Comparison of ENCODE assay signal across 8 mouse cellular contexts in genomic region chr7:113295077-113295890, GRCm38 (mm10).
DNase-seq lines count a peak whose midpoint lies in the region; ATAC-seq and TF ChIP-seq lines count a peak whose summit lies in the region.

No protein-coding gene starts in this region.

- no peak overlapping the region for H3K9ac ChIP-seq in lung, embryonic 14.5 days
- H3K9ac ChIP-seq in embryonic facial prominence, embryonic 11.5 days (replicated peaks; ENCODE audit: low read length) = no peak overlapping the region; the same call in 1 of the 2 replicates
- H3K9ac ChIP-seq in liver, embryonic 14.5 days (replicated peaks) = peak overlapping the region; percentile 56
- H3K9ac ChIP-seq in stomach, embryonic 14.5 days (replicated peaks; ENCODE audit: low read depth, low read length) = no peak overlapping the region

- peak overlapping the region; percentile 87 for H3K27ac ChIP-seq in lung, embryonic 14.5 days (ENCODE audit: low read depth)
- H3K27ac ChIP-seq in embryonic facial prominence, embryonic 11.5 days (replicated peaks; ENCODE audit: low read depth, low read length) = no peak overlapping the region
- H3K27ac ChIP-seq in liver, embryonic 14.5 days = peak overlapping the region; percentile 61
- peak overlapping the region; percentile 75; the same call in 1 of the 2 replicates for H3K27ac ChIP-seq in stomach, embryonic 14.5 days (ENCODE audit: low read length)

- no peaks in the 10 kb centered on the region for H3K27me3 ChIP-seq in lung, embryonic 14.5 days (ENCODE audit: insufficient read depth, low read length)
- no peaks in the 10 kb centered on the region for H3K27me3 ChIP-seq in embryonic facial prominence, embryonic 11.5 days (ENCODE audit: control insufficient read depth, insufficient read depth, low read length)
- no peaks in the 10 kb centered on the region for H3K27me3 ChIP-seq in liver, embryonic 14.5 days (ENCODE audit: control insufficient read depth, insufficient read depth, low read length)
- H3K27me3 ChIP-seq in stomach, embryonic 14.5 days (ENCODE audit: control insufficient read depth, insufficient read depth, low read length) = no peaks in the 10 kb centered on the region

- H3K4me1 ChIP-seq in lung, embryonic 14.5 days (ENCODE audit: insufficient read depth) = no peaks in the 10 kb centered on the region; the same call in 1 of the 2 replicates
- H3K4me1 ChIP-seq in embryonic facial prominence, embryonic 11.5 days (ENCODE audit: control insufficient read depth, insufficient read depth, low read length) = peaks cover 7% of the 10 kb centered on the region
- peaks cover 14 to 36% of the 10 kb centered on the region in 2 experiments for H3K4me1 ChIP-seq in liver, embryonic 14.5 days (replicated peaks; ENCODE audit: control insufficient read depth in 2 of 2, insufficient read depth in 2 of 2, low read length in 1 of 2)
- 0 out of 2 replicates have a peak, but pooled peaks cover 5% of the 10 kb centered on the region for H3K4me1 ChIP-seq in stomach, embryonic 14.5 days (ENCODE audit: control insufficient read depth, insufficient read depth, low read length)

- no peaks in the 10 kb centered on the region for H3K9me3 ChIP-seq in lung, embryonic 14.5 days (ENCODE audit: low read depth, low read length)
- no peaks in the 10 kb centered on the region for H3K9me3 ChIP-seq in embryonic facial prominence, embryonic 11.5 days (replicated peaks; ENCODE audit: control insufficient read depth, low read length)
- H3K9me3 ChIP-seq in liver, embryonic 14.5 days (ENCODE audit: control insufficient read depth, low read length) = no peaks in the 10 kb centered on the region
- H3K9me3 ChIP-seq in stomach, embryonic 14.5 days (ENCODE audit: control insufficient read depth, low read depth, low read length) = no peaks in the 10 kb centered on the region

- 17% methylated on average over 17 of the region's 17 CpGs for WGBS in lung, embryonic 14.5 days
- 22% methylated on average over 17 of the region's 17 CpGs for WGBS in embryonic facial prominence, embryonic 11.5 days
- WGBS in liver, embryonic 14.5 days (ENCODE audit: insufficient replicate concordance) = 2% methylated on average over 17 of the region's 17 CpGs
- WGBS in stomach, embryonic 14.5 days = 37% methylated on average over 17 of the region's 17 CpGs

- no peaks in the 10 kb centered on the region for H3K36me3 ChIP-seq in lung, embryonic 14.5 days (ENCODE audit: insufficient read depth)
- H3K36me3 ChIP-seq in embryonic facial prominence, embryonic 11.5 days (replicated peaks; ENCODE audit: control insufficient read depth, insufficient read depth, low read depth, low read length) = no peaks in the 10 kb centered on the region
- H3K36me3 ChIP-seq in liver, embryonic 14.5 days (replicated peaks; ENCODE audit: control insufficient read depth, insufficient read depth, low read depth) = no peaks in the 10 kb centered on the region
- H3K36me3 ChIP-seq in stomach, embryonic 14.5 days (ENCODE audit: control insufficient read depth, insufficient read depth, low read length) = peaks cover 4% of the 10 kb centered on the region; the same call in 1 of the 2 replicates

- ATAC-seq in lung, embryonic 14.5 days (ENCODE audit: insufficient read depth) = peak; percentile 76
- peak; percentile 70; the same call in 1 of the 2 replicates for ATAC-seq in embryonic facial prominence, embryonic 11.5 days (replicated peaks; ENCODE audit: insufficient number of reproducible peaks, low FRiP score, low TSS enrichment, low read depth)
- peak; percentile 72 for ATAC-seq in liver, embryonic 14.5 days (ENCODE audit: insufficient read depth)
- peak; percentile 86 for ATAC-seq in stomach, embryonic 14.5 days (ENCODE audit: insufficient number of reproducible peaks, insufficient read depth, low FRiP score, low read depth)

- TF ChIP-seq CTCF in lung, embryonic 14.5 days (IDR thresholded peaks at IDR 0.05; ENCODE audit: low read depth) = no peak
- 0 out of 2 replicates have a peak, but pooled peaks have one; percentile 41 for TF ChIP-seq CTCF in liver, embryonic 14.5 days (IDR thresholded peaks at IDR 0.05; ENCODE audit: low read depth)

- peak; percentile 58 for DNase-seq in lung, embryonic 14.5 days
- no peak for DNase-seq in lung, postnatal 14 days
- peak; percentile 81 for DNase-seq in embryonic facial prominence, embryonic 11.5 days (ENCODE audit: low spot score)
- peak in 2 of 3 experiments; percentile 35 to 46 for DNase-seq in liver, embryonic 14.5 days (ENCODE audit: low read depth in 3 of 3, low spot score in 3 of 3)
- DNase-seq in testis, postnatal 14 days (ENCODE audit: low spot score) = no peak
- DNase-seq in layer of hippocampus, adult 11-12 months (ENCODE audit: low spot score) = no peak
- DNase-seq in right cerebral cortex, adult 2 months (ENCODE audit: low spot score in 2 of 2) = no peak

- H3K4me3 ChIP-seq in lung, embryonic 14.5 days (ENCODE audit: low read depth, low read length) = peak overlapping the region; percentile 2; the same call in 1 of the 2 replicates
- no peak overlapping the region for H3K4me3 ChIP-seq in embryonic facial prominence, embryonic 11.5 days (ENCODE audit: low read depth, low read length)
- peak overlapping the region; percentile 57 to 78 for H3K4me3 ChIP-seq in liver, embryonic 14.5 days (ENCODE audit: insufficient read depth in 1 of 2, low read depth in 2 of 2, low read length in 2 of 2)
- H3K4me3 ChIP-seq in stomach, embryonic 14.5 days (ENCODE audit: low read depth, low read length) = no peak overlapping the region

- peak overlapping the region; percentile 36 for H3K4me2 ChIP-seq in lung, embryonic 14.5 days
- H3K4me2 ChIP-seq in embryonic facial prominence, embryonic 11.5 days (ENCODE audit: low read depth, low read length) = peak overlapping the region; percentile 36
- H3K4me2 ChIP-seq in liver, embryonic 14.5 days (ENCODE audit: low read depth) = peak overlapping the region; percentile 79
- H3K4me2 ChIP-seq in stomach, embryonic 14.5 days (replicated peaks; ENCODE audit: low read depth, low read length) = no peak overlapping the region

- no peak for TF ChIP-seq EP300 in liver, embryonic 14.5 days (IDR thresholded peaks at IDR 0.05; ENCODE audit: low read depth)

Comparison
In these comparisons a context has a peak if more than half of its experiments do, and no peak if none do; other contexts are left out.
1. DNase-seq: peak in lung, embryonic 14.5 days (single experiment), embryonic facial prominence, embryonic 11.5 days (single experiment) and liver, embryonic 14.5 days (2 of 3); none in lung, postnatal 14 days (single experiment), testis, postnatal 14 days (single experiment), layer of hippocampus, adult 11-12 months (single experiment) and right cerebral cortex, adult 2 months (0 of 2).
2. H3K4me3 ChIP-seq: peak in lung, embryonic 14.5 days (single experiment) and liver, embryonic 14.5 days (2 of 2); none in embryonic facial prominence, embryonic 11.5 days (single experiment) and stomach, embryonic 14.5 days (single experiment).
3. Peak in every context shown above with its lines, with median percentiles within 50 percentile points of each other: ATAC-seq.